Mouse (Mus musculus): ENCODE data around the gene Cdh22.

The Cdh22 gene

DNA sequence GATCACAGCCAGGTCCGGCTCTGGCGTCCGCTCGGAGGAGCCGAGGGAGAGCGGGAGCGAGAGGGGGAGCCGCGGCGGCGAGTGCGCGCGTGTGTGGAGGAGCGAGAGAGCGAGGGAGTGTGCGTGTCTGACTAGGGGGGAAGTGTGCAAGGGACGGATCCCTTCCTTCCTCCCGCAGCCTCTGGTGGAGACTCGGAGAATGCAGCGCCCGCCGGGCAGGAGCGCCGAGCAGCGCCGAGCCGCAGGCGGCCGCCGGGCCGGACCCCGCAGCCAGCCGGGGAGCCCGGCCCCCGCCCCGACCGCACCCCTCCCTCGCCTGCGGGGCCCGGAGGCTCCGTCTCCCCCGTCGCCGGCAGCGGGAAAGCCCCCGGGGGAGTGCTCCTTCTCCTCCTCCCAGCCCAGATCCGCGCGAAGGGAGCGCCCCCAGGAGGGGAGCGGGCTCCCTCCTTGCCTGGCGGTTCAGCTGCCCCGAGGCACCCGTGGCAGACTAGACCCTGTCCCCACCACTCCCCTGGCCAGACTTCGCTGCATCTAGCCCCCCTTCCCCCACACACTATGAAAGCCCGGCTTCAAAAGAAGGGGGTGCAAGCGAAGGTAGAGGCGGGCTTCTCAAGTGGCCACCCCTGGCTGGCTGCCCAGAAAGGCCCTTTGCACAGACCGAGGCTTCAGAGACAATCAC is at the start of gene Cdh22:
Gene Cdh22 (minus strand): TSS at position 241 of the 679 bp plus-strand sequence.
- DNase-seq (ENCODE audit: low spot score in 2 of 2): peak in 1 of 2 experiments; percentile 40

DNA sequence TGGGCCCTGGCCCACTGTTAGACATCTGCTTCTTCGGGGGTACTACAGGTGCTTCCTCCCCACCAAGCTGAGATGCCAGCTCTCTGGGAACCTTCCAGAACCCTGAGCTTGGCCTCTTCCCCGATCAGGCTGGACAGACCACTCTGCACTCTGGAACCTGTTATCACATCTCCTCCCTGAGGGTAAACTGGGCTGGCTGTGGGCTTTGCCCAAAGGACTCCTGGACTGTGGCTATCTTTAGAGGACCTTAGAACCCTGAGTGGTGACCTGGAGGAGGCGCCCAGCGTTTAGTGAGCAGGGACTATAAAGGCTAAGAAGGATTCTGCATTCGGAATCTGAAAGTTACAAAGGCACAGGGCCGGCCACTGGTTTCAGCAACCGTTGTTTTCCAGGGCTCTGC is 49.7 kb upstream of the Cdh22 start:
- no peak for DNase-seq (ENCODE audit: low spot score in 2 of 2)

DNA sequence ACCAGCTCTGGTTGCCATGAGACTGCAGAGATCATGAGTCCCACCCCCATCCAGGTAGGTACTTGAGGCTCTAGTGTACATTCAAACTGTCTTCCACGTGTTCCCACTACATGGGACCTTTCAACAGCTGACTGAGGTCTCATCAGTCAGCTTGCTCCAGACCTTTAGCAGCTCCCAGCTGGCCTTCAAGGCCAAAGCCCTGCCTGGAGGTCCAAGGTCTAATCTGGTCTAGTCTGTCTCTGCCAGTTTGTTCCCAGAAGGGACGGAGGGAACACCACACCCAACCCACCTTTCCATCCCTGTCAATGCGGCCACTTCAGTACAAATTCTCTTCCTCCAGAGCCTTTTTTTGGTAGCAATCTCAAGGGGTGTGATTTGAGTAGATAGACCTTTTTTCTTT is 49.0 kb upstream of the Cdh22 start:
- no peak for DNase-seq (ENCODE audit: low spot score in 2 of 2)

DNA sequence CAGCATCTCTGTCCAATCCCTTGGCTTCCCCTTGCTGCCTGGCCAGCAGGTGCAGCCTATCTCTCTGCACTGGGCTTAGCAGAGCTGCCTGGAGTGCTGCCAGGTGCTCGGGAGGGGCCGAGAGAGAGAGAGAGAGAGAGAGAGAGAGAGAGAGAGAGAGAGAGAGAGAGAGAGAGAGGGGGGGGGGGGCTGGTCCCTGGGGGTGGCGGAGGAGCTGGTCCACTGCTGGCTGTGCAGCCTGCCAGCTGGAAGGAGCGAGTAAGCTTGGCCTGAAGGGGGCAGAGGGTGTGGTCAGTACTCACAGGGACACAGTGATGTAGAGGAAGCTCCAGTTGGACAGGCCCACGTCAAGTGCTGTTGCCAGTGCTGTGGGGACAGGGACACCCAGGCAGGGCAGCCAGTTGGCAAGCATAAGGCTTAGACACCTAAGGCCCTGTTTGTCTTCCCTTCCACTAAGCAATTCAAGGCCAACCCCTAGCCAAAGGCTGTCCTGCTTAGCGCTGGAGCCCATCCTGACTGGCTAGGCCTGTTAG is 47.2 kb upstream of the Cdh22 start:
- peak in 1 of 2 experiments; percentile 31 for DNase-seq (ENCODE audit: low spot score in 2 of 2)

DNA sequence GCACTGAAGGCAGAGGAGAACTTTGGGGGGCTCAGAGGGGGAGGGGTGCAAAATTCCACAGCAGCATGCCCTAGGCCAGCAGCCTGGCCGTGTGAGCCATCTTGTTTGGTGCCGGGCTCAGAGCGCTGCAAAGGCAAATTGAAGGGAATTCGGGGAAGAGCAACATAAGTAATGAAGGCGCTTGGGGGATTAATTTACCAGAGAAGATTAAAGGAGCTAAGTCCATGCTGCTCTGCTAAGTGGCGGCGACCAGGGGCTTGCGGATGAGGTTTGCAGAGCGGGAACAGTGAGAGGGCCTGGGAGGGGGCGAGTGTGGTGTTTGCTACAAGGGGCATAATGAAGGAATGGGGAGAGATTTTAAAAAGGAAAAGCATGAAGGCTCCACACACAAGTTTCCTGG is 44.7 kb upstream of the Cdh22 start:
- DNase-seq (ENCODE audit: low spot score in 2 of 2): no peak

DNA sequence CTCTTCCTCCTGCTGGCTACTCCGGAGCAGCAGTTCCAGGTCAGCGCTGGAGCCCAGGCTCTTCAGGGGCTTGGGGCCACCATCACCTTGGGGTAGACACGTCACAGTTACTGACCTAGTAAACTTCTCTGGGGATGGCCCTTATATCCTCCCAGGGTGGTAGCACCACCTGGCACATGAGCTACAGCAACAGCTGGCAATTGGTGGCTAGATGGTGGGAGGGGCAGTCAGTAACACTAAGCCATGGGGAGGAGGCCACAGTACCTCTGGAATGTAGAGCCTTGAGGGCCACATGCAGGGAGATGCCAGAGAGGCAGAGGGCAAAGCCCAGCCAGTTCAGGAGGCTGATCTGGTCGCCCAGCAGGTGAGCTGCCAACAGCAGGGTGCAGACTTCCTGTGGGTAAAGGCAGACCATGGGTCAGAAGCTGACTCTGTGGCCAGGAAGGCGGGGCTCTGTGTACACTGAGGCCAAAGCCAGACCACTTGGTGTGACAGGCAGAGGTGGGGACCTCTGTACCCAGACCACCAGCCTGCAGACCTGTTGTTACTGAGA is 42.6 kb upstream of the Cdh22 start:
- DNase-seq (ENCODE audit: low spot score in 2 of 2): no peak

DNA sequence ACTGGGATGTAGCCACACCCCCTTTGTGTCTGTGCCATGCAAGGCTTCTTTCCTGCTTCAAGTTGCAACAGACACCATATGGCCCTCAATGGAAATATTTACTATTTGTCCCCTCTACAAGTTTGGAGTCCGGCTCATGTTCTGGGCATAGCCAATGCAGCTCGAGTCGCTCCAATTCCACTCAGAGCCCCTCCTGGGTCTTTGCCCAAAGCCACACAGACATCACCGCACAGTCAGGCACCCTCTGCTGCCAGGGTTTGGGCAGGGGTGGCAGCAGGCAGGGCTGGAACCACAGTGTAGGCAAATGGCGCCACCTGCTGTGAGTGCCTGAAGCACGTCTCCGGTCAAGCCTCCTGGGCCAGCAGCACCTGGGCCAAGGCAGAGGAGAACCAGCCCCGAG is 41.2 kb upstream of the Cdh22 start:
- DNase-seq (ENCODE audit: low spot score in 2 of 2): peak; percentile 41 to 66

DNA sequence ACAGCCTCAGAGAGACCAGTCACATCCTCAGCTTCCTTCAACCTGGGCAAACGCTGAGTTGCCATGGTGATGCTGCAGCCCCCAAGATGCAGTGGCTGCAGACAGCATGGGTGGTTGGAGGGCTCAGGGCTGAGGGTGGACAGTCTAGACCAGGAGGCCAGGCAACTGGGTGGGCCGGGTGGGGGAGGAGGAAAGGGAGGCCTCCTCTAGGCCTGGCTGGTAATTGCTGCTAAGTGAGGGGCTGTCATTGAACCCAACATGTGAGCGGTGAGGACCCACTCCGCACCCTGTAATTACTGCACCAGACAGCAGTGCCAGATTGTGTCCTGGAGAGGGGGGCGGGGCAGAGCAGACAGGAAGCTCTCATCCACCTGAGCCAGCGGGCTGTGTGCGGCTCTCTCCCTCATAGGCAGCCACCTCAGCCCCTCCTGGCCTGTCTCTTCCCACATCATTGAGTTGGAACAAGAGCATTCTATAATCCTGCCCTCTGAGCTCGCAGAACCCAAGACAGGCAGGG is 40.5 kb upstream of the Cdh22 start:
- no peak for DNase-seq (ENCODE audit: low spot score in 2 of 2)

DNA sequence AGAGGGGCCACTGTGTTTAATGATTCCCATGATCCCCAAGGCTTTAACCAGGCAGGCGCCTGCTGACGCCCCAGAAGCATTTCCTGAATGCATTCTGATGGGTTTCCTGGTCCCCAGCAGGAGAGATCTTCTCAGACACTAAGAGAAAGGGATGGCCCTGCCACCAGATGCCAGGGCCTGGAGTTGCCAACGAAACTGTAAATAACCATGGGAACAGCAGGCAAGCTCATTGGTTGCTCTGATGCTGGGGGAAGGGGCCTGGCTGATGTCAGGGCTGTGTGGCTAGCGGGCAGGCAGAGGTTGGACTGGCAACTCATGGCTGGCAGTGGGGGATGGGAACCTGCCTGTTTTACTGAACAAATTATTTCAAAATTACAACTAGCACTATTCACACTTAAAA is 38.9 kb upstream of the Cdh22 start:
- no peak for DNase-seq (ENCODE audit: low spot score in 2 of 2)

DNA sequence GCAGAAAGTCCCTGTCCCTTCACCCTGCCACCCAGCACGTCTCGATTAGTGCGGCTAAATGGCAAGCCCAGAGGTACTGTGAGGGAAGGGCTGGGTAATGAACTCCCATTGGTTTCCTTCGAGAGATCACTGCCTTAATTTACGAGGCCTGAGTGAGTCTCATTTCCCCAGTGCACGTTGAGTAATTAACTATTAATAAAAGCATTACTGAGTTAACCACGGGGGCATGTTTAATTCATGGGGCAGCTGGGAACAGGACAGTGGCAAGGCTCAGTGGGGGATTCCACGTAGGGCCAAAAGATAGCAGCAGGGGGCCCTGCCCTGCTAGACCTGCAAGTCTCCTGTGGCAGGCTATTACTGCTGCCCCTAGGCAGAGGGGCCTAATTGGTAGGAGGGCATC is 36.7 kb upstream of the Cdh22 start:
- no peak for DNase-seq (ENCODE audit: low spot score in 2 of 2)

DNA sequence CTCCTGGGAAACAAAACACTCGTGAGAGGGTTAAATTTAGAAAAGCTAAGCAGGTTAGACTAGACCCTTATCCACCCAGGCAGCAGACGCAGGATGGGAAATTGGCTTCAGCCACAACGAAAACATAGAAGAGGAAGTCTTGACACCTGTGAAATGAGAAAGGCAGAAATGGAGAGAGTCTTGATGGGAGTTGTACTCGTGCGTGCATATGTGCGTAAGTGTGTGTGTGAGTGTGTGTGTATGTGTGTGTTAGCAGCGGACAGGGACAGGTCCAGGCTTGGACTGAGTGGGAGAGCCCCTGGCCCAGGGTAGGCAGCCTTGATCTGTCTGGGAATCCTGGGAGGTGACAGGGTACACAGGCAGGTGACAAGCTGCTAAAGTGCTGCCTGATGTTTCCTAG is 36.2 kb upstream of the Cdh22 start:
- no peak for DNase-seq (ENCODE audit: low spot score in 2 of 2)

DNA sequence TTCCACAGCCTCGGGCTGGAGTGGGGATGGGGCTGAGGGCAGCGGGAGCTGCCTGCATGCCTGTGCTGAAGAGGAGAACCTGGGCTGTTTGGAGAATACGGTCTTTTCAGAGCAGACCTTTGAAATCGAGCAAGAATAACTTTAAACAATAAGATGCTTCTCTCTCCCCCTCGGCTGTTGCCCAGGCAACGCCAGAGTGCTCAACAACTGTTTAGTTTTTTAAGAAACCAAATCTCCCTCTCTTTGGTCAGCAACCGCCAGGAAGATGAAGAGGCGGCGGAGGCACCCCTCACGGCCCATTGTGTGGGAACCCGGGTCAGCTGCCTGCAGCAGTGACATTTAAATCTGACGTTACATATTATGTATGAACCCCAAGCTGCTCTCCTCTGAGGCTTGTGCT is 32.1 kb upstream of the Cdh22 start:
- DNase-seq (ENCODE audit: low spot score in 2 of 2): no peak

DNA sequence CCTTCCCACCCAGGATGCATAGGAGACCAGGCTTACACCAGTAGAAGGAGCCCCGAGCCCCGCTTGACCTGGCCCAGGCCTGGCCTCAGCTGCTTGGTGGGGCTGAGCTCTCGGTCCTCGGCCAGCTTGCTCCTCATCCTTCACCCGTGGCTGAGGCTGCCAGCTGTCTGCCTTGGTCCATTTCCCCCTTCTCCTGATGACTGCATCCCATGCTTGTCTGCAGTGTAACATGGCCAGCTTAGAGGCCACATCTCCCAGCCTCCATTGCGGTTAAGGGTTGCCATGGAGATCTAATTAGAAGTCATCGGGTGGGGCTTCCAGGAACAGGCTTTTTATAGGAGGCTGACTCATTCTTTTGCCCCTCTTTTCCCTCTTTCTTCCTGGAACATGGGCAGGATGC is 29.2 kb upstream of the Cdh22 start:
- no peak for DNase-seq (ENCODE audit: low spot score in 2 of 2)

DNA sequence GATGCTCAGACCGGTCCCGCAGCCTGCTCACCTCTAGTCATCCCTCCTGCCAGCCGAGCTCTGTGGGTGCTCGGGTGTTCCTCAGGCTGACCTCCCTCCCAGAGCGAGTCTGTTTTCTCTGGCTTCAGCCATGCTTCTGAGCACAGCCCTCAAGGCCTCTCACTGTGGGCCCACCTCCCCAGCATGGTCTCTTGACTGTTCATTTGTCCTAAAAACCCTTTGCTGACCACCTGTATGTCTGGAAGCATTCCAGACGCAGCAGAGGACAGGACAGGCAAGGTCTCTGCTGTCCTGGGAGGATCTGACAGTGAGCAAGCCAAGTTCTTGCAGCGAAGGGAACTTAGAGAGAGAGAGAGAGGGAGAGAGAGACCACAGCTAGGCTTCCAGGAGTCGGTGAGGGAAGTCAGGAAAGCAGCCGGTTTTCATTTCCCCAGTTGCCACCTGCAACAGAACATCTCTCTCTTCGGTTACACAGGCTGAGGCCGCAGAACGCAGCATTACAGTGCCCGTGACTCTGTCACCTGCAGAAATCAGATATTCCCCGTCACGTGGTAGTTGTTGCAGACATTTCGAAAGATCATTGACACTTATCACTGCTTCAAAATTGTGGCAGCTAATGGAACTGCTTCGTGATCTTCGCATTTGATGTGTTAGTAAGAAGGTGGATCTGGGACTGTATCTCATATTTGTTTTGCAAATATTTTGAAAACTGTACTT is 27.8 kb upstream of the Cdh22 start:
- no peak for DNase-seq (ENCODE audit: low spot score in 2 of 2)

DNA sequence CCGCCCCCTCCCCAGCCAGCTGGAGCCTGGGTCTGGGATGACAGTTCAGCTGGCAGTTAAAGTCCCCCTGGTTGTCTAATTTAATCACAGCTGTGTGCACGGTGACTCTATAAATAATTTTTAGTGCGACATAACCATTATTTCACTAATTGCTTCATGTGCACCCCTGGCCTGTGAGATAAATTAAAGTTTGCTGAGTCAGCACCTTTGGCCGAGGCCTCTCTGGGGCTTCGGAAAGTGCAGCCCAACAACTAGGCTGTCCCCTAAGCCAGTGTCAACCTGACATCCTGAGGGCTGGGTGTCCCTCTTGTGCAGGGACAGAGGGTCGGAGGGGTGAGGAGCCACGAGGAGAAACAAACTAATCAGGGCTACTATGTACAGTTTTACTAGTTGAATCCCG is 25.2 kb upstream of the Cdh22 start:
- DNase-seq (ENCODE audit: low spot score in 2 of 2): no peak

DNA sequence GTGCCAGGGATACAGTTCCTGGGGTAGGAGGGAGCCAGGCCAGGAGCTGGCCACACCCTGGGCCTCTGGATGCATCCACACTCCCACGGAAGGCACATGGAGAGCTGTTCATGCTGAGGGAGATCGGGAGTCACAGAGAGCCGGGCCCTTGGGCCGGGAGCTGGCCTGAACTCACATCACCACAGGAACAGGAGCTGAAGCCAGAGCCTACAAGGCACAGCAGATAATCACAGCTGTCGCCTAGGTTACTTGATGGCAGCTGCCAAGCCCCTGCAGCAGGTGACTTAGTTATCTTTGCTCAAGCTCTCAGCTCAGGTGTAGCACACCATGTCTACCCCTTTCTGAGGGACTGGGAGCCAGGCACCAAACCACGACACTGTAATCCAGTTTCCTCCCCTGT is 23.7 kb upstream of the Cdh22 start:
- DNase-seq (ENCODE audit: low spot score in 2 of 2): no peak

DNA sequence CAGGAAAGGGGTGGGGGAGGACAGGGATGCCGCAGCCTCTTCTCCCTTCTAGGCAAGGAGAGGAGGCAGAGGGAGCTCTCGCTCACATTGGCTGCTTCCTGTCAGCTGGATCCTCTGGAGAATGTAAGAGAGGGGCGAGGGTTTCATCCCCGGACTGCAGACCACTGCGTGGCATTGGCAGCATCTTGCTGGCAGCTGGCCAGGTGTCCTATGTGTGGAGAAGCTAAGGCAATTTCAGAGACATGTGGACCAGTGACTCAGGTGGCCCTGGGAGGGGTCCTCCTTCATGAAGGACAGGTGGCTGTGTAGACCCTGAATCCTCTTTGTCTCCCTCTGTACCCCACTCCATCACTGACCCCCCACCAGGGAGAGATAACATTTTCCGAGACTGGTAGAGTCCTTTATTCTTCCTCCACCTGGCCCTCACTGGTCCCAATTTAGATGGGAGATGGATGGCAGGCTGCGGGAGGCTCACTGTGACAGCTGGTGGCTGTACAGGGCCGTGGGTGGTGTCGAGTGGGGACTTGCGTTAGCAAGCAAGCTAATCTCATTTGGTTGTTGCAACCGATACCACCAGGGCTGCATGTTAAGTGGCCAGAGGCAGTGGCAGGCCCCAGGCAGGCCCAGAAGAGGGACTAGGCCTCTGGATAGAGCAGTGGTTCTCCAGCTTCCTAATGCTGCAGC is 22.6 kb upstream of the Cdh22 start:
- DNase-seq (ENCODE audit: low spot score in 2 of 2): no peak

DNA sequence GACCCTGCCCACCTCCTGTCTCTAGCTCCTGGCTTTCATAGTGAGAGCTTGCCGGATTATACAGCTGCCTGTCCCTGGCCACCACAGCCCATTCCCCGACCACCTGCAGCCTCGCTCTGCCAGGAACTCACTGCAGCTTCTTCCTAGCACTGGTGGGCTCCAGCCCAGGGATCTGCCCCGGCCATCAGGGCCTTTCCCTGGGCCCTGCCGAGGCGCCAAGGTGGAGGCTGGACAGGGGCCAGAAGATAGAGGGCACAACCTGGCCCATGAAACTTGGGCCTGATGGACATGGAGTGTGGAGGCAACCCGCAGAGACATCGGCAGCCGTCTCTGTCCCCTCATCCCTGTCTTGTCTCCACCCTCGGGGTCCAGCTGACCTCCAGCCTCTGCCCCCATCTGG is 21.6 kb upstream of the Cdh22 start:
- no peak for DNase-seq (ENCODE audit: low spot score in 2 of 2)

DNA sequence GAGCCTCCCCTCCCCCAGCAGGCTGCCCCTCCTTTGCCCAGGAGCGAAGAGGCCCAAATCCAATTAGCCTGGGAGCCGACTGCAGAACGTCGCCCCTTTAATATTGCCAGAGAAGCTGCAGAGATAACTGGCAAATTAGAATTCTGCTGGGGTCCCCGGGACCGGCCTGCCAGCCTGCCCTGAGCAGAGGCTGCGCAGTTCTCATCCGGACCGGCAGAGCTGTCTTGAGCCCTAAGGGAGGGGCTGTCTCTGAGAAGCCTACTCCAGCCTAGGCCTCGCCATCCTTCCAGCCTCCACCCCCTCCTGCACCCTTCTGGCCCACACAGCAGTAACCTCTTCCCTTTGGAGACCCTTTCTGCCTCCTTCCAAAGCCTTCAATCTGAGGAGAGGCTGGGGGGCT is 19.2 kb upstream of the Cdh22 start:
- no peak for DNase-seq (ENCODE audit: low spot score in 2 of 2)

DNA sequence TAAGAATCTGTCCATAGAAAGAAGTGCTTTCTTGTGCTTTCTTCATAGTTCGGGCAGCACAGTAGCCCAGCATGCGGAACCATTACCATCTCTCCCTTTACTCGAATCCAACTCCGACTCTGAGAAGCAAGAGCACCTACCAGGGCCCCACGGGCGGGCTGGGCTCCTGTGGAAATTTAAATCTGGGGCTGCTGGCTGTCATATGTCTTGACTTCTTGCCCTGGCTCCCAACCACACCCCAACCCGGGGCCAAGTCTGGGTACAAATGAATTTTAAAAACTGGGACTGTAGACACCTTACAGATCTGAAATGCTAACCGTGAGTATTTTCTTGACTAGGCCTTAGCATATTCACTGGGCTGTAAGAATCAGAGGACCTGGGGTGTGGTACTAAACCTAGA is 18.6 kb upstream of the Cdh22 start:
- DNase-seq (ENCODE audit: low spot score in 2 of 2): no peak

DNA sequence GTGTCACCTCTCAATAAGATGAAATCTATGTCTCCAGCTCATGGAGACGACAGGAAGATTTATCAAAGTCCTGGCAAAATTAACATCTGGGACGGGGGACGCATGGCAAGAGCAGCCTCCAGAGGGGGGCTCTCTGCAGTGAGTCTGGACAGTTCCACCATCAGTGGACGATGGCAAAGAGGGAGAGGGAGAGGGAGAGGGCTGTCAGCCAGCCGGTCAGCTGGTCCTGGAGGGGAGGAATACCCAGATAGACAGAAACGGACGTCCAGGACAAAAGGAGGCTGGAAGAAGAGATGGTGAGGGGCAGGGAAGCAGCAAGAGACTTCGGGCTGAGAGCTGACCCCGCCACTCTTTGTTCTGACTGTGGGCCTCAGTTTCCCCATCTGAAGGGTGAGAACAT is 18.1 kb upstream of the Cdh22 start:
- DNase-seq (ENCODE audit: low spot score in 2 of 2): no peak

DNA sequence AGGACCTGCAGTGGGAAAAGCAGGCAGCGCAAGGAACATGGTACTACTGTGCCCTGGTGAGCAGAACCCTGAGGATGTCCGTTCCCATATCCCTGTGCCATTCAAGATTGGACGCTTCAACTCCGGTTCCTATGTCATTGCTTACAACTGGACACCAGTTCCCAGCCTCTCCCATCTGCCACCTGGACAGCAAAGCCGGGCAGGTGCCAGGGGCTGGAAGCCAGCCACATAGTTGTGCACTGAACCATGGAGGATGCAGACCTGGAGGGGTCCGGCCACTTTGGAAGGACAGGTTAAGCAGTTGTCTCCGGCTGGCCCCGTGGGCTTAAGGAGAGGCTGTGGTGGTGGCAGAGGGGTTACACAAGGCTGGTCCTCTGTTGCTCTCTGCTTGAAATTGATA is 17.7 kb upstream of the Cdh22 start:
- DNase-seq (ENCODE audit: low spot score in 2 of 2): no peak
